Mouse (Mus musculus) brain, embryonic 14.5 days (tissue): ENCODE measurements around the gene Crlf1. TPM values are rescaled to one million over a fixed set of nuclear protein-coding genes. Genes with fewer than 3 reads are reported as not detected.

Experiments used
- DNase-seq: peaks from one replicate; pipeline ENCODE4 v3.0.0-alpha.2; 2011; ENCODE audit warnings: low read depth
- CTCF ChIP-seq: fragments of 200-500 bp; IDR thresholded peaks from 2 replicates; pipeline ENCODE4 v1.5.1; 2012; ENCODE audit warnings: inconsistent platforms, mild to moderate bottlenecking, moderate library complexity, borderline replicate concordance; ENCODE audit not compliant: insufficient read depth, insufficient read length; ENCODE audit errors: extremely low read depth
- POLR2A ChIP-seq: fragments of 200-500 bp; IDR thresholded peaks from 2 replicates; pipeline ENCODE4 v1.6.1; 2012; ENCODE audit warnings: mild to moderate bottlenecking, inconsistent platforms, borderline replicate concordance; ENCODE audit not compliant: poor library complexity, insufficient read depth, insufficient read length, severe bottlenecking; ENCODE audit errors: extremely low read depth
- polyA plus RNA-seq: library from polyadenylated mRNA; depleted of rRNA; stranded (reverse); fragments of >200 nt; gene quantifications from 2 replicates; pipeline ENCODE4 v1.2.3, GENCODE M21; 2012

Crlf1 gene
- polyA plus RNA-seq, 1 experiment, result 2.5 TPM

DNA sequence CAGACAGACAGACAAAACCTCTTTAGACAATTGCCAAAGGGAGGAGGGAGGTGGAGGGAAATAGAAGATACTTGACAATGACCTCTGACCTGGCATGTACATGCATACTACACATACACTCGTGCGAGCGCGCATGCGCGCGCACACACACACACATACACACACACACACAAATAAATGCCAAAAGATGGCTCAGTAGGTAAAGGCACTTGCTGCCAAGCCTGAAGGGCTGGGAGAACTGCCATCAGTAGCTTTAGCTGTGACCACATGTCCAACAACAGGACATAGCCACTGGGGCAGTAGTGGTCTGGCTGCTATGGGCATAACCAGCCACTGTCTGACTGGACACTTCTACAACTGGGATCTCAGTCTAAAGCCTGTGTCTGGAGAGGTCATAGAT, 21.1 kb upstream of the Crlf1 start:
- no peak for DNase-seq
- TF ChIP-seq POLR2A, result no peak
- TF ChIP-seq CTCF, result no peak

DNA sequence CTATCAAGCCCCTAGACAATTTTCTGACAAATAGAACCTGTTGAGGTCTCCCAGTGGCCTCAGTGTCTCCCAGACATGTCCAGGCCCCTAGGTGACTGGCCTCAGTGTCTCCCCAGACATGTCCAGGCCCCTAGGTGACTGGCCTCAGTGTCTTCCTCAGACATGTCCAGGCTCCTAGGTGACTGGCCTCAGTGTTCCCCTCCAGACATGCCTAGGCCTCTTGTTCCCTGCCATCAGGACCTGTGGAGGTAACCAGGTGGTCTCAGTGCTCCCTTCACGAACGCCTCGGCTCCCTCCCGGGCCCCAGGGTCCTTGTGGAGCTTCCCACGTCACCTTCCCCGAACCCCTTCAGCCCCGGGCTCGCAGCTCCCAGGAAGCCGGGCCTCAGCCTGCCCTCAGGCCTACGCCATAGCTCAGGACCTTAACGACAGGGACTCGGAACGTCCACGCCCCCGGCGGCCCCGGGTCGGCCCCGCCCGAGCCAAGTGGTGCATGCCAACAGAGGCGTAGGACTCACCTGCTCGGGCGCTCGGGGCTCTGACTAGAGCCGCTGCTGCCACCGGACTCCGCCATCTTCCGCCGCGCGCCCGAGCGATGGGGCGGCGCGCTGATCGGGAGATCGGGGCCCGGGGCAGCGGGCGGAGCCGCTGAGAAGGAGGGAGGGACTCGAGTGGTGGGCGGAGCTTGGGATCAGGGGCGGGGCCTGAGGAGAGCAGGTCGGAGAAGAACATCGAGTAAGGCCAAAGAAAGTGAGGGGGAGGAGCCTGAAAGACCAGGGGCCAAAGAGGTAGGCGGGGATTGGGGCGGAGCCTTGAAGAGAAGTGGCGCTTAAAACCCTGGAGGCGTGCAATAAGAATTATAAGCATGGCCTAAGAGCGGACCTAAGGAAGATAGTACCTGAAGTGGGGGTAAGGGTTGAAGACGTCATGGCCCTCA, 16.4 kb upstream of the Crlf1 start, which contains the start of gene Klhl26:
Klhl26 (minus strand) TSS at position 636 of the 936 bp plus-strand sequence.
- no peak for TF ChIP-seq CTCF
- TF ChIP-seq POLR2A, result 0 out of 2 replicates have a peak, but pooled peaks have one; percentile 36
- DNase-seq, result peak; percentile 96

DNA sequence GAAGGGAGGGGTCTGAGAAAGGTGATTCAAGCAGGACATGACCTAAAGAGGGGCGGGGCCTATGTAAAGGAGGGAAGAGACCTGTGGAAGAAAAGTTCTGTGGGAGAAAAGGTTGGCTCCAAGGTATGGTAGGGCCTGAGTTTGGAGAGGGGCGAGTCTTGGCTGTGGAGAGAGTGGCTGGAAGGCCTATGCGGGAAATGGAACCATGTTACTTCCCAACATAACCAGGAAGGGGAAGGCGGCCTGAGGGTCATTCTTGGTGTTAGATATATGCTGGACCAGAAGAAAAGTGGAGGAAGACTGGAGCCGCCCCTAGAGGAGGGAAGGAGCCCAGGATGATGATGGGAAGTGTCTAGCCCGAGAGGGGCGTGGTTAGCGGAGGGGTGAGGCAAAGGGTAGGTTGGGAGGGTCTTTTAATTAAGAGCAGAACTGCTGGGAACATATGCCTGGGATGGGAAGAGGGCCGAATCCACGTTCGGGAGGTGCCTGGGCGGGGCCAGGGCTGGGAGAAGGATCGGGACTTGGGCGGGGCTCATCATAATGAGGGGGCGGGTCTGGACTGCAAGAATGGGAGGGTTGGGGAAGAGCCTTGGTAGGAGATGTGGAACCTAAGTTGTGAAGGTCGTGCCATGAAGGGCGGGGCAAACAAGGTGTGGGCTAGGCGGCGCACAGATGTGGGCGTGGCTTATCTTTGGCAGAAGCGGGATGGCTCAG, 15.5 kb upstream of the Crlf1 start:
- no peak for TF ChIP-seq POLR2A
- no peak for DNase-seq

DNA sequence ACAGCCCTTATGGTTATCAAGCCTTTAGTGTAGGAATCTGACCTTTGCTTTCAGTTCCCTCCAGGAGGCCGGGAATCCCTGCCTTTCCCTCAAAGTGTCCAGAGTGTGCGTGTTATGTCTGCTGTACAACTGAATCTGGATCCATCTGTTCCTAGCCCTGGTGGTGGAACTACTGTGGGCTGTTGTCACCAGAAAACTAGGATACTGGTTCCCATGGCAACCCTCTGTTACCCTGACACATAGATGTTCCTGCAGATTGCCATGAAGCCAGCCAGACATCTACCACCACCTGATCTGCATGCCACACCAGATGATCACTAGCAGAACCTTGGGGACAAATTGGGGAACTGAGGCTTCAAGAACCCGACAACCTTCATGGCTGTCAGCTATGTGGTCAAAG, 11.1 kb upstream of the Crlf1 start:
- TF ChIP-seq CTCF, result no peak
- no peak for TF ChIP-seq POLR2A
- no peak for DNase-seq

DNA sequence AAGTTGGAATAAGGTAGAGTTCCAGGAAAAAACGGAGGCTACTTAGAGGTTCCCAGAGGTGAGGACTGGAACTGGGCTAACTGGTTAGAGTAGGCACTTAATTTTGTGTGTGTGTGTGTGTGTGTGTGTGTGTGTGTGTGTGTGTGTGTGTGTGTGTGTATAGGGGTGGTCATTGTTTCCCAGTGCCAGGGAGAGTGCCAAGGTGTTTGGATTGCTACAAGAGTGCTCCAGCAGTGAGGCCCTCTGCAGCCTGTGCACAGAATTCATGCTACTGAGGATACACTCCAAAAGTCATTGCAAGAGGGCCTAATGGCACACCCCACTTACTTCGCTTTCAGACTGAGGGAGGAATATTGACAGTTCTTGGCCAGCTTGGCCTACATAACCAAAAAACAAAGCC, 10.0 kb upstream of the Crlf1 start:
- TF ChIP-seq POLR2A, result no peak
- TF ChIP-seq CTCF, result no peak
- DNase-seq, result no peak

DNA sequence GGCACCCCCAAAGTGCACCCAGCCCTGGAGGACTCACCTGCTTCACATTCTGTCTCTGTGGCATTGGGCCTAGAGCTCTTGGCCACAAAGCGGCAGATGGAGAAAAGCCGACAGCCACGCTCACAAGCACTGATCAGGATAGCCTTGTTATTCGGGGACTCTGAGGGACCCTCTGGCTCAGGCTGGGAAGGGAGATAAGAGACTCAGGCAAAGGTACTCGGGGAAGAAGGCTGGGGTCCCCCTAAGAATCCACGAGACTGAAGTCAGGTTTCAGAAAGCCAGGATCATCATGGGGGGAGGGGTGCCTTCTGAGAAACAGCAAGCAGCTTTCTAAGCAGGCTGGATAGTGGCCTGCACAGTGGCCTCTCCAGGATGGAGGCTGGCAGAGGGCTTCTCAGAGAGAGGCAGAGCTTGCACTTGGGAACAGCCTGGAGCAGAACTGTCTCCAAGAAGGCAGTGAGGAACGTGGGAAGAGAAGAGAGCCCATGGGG, 6.7 kb upstream of the Crlf1 start:
- TF ChIP-seq POLR2A (no peak), CTCF (no peak)
- DNase-seq, result no peak

DNA sequence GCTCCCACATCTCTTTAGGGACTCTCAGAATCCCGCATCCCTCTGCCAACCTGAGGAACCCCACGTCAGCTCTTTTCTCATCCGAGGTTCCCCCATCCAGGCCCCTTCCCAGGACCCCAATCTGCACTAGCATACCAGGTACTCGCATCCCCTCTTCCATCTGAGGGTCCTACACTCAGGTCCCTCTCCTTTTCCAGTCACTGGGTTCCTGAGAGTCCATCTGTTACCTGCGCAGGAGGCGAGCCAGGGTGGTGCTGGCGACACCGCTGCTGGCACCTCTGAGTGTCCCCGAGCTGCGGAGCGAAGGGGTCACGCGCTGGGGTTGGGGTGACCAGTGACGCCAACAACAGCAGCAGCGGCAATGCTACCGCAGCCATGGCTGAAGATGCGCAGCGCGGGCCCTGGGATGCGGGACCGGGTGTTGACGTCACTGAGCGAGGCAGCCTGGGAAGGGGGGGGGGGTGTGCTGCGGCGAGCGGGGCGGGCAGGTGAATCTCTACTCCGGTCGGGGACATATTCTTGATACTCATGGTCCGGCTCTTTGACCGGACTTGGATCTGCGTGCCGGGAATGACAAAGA, 5.9 kb upstream of the Crlf1 start, which contains the start of gene Tmem59l:
Tmem59l (minus strand) TSS at position 418 of the 580 bp plus-strand sequence.
- peak; percentile 75 for DNase-seq
- TF ChIP-seq CTCF, result no peak
- peak; percentile 11; the same call in 1 of the 2 replicates for TF ChIP-seq POLR2A

DNA sequence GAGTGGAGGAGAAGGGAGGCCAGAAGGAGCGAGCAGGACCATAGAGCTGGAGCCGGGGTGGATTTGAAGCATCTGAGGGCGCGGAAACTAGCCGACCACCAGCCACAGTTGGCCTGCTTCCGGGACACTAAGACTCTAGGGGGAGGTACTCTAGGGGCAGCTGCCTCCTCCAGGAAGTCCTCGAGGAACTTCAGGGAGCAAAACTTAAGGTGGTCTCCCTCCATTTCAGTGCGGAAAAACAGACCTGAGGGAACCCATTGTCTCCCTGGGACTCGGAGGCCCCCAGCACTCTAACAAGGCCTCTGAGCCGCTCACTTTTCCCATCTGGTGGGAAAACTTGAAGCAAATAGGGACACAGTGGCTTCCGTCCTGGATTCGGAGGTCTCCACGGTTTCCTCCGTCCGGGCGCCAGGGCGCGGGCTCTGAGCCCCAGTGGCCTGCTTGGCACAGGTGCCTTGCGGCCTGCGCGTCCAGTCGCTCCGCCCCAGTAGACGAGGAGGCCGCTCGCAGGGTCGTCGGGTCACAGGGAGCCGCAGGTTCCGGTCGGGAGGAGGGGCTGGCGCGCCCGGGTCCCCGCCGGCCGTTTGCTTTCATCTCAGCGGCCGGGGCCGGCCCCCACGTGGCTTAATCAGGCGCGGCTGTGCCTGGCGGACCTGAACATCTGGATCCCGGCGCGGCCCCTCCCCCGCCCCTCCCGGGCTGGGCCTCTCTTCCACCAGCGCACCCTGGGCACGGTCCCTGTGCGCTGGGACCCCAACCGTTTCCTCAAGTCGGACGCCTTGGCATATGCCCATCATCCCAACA, 4.8 kb upstream of the Crlf1 start:
- TF ChIP-seq POLR2A (no peak), CTCF (no peak)
- DNase-seq, result no peak

DNA sequence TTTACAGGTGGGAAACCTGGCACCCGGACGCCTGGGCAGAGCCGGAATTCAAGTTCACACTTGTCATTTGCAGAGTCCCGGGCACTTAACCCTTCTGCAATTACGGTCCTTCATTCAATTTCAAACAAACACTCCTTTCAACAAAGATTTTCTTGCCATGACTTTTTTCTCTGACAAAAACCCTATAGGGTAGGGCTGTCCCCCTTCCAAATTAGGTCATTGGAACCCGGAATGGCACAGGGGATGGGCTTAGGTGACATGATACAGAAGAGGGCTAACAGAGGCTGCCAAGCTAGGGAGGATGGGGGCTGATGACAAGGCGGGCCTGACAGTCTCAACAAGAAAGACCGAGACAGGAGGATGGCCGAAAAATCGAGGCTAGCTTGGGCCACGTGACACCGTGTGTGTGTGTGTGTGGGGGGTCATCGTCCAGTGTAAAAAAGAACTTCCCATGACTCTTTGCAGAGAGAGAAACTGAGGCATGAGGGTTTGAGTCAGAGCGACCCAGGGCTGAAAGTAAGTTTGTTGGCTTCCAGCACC, 4.0 kb upstream of the Crlf1 start:
- TF ChIP-seq POLR2A, result no peak
- TF ChIP-seq CTCF, result no peak
- DNase-seq, result no peak

DNA sequence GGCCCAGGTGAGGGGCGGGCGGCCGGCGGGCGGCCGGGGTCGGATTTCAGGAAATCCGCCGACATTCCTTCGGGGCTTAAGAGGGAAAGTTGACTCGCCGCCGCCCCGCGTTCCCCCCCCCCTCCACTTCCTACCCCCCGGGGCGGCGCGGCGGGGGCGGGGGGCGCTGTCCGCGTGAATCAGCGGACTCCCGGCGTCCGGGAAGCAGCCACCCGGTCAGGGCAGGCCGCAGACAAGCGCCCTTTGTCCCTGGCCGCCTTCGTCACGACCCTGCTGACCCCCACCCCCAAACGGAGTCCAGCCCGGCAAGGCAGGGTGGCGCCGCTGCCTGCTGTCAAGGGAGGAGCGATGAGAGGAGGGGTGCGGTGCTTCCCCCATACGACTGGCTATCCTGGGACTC, 3.4 kb upstream of the Crlf1 start:
- DNase-seq, result no peak
- TF ChIP-seq CTCF (no peak), POLR2A (no peak)
